Mouse (Mus musculus): Measurements from ENCODE around the gene Macrod2. TPM values are rescaled to one million over a fixed set of nuclear protein-coding genes. Genes with fewer than 3 reads are reported as not detected.

Gene Macrod2
- polyA plus RNA-seq, 1 experiment from 2014 or later, result 11.5 TPM

GRCm38 (mm10) chr2:140769473-140769872 is 374.4 kb downstream of the Macrod2 start:
- no peak overlapping the region for H3K27ac ChIP-seq
- no peak overlapping the region for H3K4me2 ChIP-seq
- WGBS (ENCODE audit: insufficient replicate concordance), result 64% methylated on average over 4 of the region's 4 CpGs
- DNase-seq (no peak), ATAC-seq (ENCODE audit: low read depth) (no peak)
- H3K4me3 ChIP-seq (replicated peaks), result no peak overlapping the region
- no peaks in the 10 kb centered on the region for H3K27me3 ChIP-seq
- H3K36me3 ChIP-seq, result no peaks in the 10 kb centered on the region
- no peak overlapping the region for H3K9ac ChIP-seq
- H3K4me1 ChIP-seq (replicated peaks), result no peaks in the 10 kb centered on the region
- H3K9me3 ChIP-seq (replicated peaks), result no peaks in the 10 kb centered on the region

GRCm38 (mm10) chr2:140772825-140773224 is 377.7 kb downstream of the Macrod2 start:
- H3K4me1 ChIP-seq (replicated peaks), result no peaks in the 10 kb centered on the region
- WGBS (ENCODE audit: insufficient replicate concordance), result 66% methylated on average over 6 of the region's 6 CpGs
- peak; percentile 72 for ATAC-seq (ENCODE audit: low read depth)
- H3K27me3 ChIP-seq, result no peaks in the 10 kb centered on the region
- no peak for DNase-seq
- no peak overlapping the region for H3K4me2 ChIP-seq
- H3K4me3 ChIP-seq (replicated peaks), result no peak overlapping the region
- no peak overlapping the region for H3K9ac ChIP-seq
- no peaks in the 10 kb centered on the region for H3K9me3 ChIP-seq (replicated peaks)
- H3K36me3 ChIP-seq, result no peaks in the 10 kb centered on the region
- no peak overlapping the region for H3K27ac ChIP-seq

- Histone ChIP-seq H3K4me1 (replicated peaks) (no peaks in the 10 kb centered on the region), H3K36me3 (no peaks in the 10 kb centered on the region), H3K4me2 (no peak overlapping the region), H3K9me3 (replicated peaks) (no peaks in the 10 kb centered on the region), H3K4me3 (replicated peaks) (no peak overlapping the region), H3K27me3 (no peaks in the 10 kb centered on the region), H3K9ac (no peak overlapping the region), H3K27ac (no peak overlapping the region)
- WGBS (ENCODE audit: insufficient replicate concordance), result 75% methylated on average over 11 of the region's 11 CpGs
- DNase-seq (no peak), ATAC-seq (ENCODE audit: low read depth) (no peak)
Observed at GRCm38 (mm10) chr2:140773456-140773855, 378.3 kb downstream of the Macrod2 start.

- DNase-seq (no peak), ATAC-seq (ENCODE audit: low read depth) (no peak)
- H3K27ac ChIP-seq, result no peak overlapping the region
- H3K9me3 ChIP-seq (replicated peaks), result no peaks in the 10 kb centered on the region
- H3K9ac ChIP-seq, result no peak overlapping the region
- WGBS (ENCODE audit: insufficient replicate concordance), result 70% methylated on average over 4 of the region's 4 CpGs
- no peaks in the 10 kb centered on the region for H3K27me3 ChIP-seq
- H3K4me1 ChIP-seq (replicated peaks), result no peaks in the 10 kb centered on the region
- H3K4me3 ChIP-seq (replicated peaks), result no peak overlapping the region
- no peak overlapping the region for H3K4me2 ChIP-seq
- H3K36me3 ChIP-seq, result no peaks in the 10 kb centered on the region
Observed at GRCm38 (mm10) chr2:140774808-140775370, 379.8 kb downstream of the Macrod2 start.

- Histone ChIP-seq H3K27ac (no peak overlapping the region), H3K4me1 (replicated peaks) (no peaks in the 10 kb centered on the region), H3K4me2 (no peak overlapping the region), H3K36me3 (no peaks in the 10 kb centered on the region), H3K4me3 (replicated peaks) (no peak overlapping the region), H3K9ac (no peak overlapping the region), H3K27me3 (no peaks in the 10 kb centered on the region), H3K9me3 (replicated peaks) (no peaks in the 10 kb centered on the region)
- DNase-seq (no peak), ATAC-seq (ENCODE audit: low read depth) (peak; percentile 51; the same call in 1 of the 2 replicates)
- 66% methylated on average over 8 of the region's 8 CpGs for WGBS (ENCODE audit: insufficient replicate concordance)
Observed at GRCm38 (mm10) chr2:140775448-140776101, 380.5 kb downstream of the Macrod2 start.

- 29% methylated on average over 13 of the region's 13 CpGs for WGBS (ENCODE audit: insufficient replicate concordance)
- no peak overlapping the region for H3K27ac ChIP-seq
- ATAC-seq (ENCODE audit: low read depth) (no peak), DNase-seq (no peak)
- no peak overlapping the region for H3K4me3 ChIP-seq (replicated peaks)
- no peaks in the 10 kb centered on the region for H3K36me3 ChIP-seq
- H3K4me1 ChIP-seq (replicated peaks), result no peaks in the 10 kb centered on the region
- H3K9ac ChIP-seq, result no peak overlapping the region
- no peaks in the 10 kb centered on the region for H3K27me3 ChIP-seq
- H3K9me3 ChIP-seq (replicated peaks), result no peaks in the 10 kb centered on the region
- 0 out of 2 replicates have a peak overlapping the region, but pooled peaks have one; percentile 8 for H3K4me2 ChIP-seq
Observed at GRCm38 (mm10) chr2:140778212-140778611, 383.1 kb downstream of the Macrod2 start.

- ATAC-seq (ENCODE audit: low read depth) (no peak), DNase-seq (no peak)
- H3K36me3 ChIP-seq, result no peaks in the 10 kb centered on the region
- no peak overlapping the region for H3K9ac ChIP-seq
- no peaks in the 10 kb centered on the region for H3K9me3 ChIP-seq (replicated peaks)
- WGBS (ENCODE audit: insufficient replicate concordance), result 67% methylated on average over 1 of the region's 1 CpGs
- H3K4me3 ChIP-seq (replicated peaks), result no peak overlapping the region
- H3K4me2 ChIP-seq, result no peak overlapping the region
- 0 out of 2 replicates have a peak, but pooled peaks cover 4% of the 10 kb centered on the region for H3K4me1 ChIP-seq (replicated peaks)
- H3K27ac ChIP-seq, result no peak overlapping the region
- H3K27me3 ChIP-seq, result no peaks in the 10 kb centered on the region
Observed at GRCm38 (mm10) chr2:140783041-140783440, 387.9 kb downstream of the Macrod2 start.

- Histone ChIP-seq H3K4me1 (replicated peaks) (0 out of 2 replicates have a peak, but pooled peaks cover 4% of the 10 kb centered on the region), H3K9me3 (replicated peaks) (no peaks in the 10 kb centered on the region), H3K4me2 (no peak overlapping the region), H3K9ac (no peak overlapping the region), H3K27me3 (no peaks in the 10 kb centered on the region), H3K27ac (no peak overlapping the region), H3K4me3 (replicated peaks) (no peak overlapping the region), H3K36me3 (no peaks in the 10 kb centered on the region)
- DNase-seq (peak; percentile 11), ATAC-seq (ENCODE audit: low read depth) (peak; percentile 67)
- 5% methylated on average over 2 of the region's 2 CpGs for WGBS (ENCODE audit: insufficient replicate concordance)
Observed at GRCm38 (mm10) chr2:140784626-140785025, 389.5 kb downstream of the Macrod2 start.

GRCm38 (mm10) chr2:140790363-140790762 is 395.3 kb downstream of the Macrod2 start:
- no peak for ATAC-seq (ENCODE audit: low read depth)
- H3K9ac ChIP-seq, result no peak overlapping the region

GRCm38 (mm10) chr2:140793886-140794608 is 398.9 kb downstream of the Macrod2 start:
- Histone ChIP-seq H3K27me3 (no peaks in the 10 kb centered on the region), H3K4me1 (replicated peaks) (no peaks in the 10 kb centered on the region), H3K36me3 (no peaks in the 10 kb centered on the region), H3K9ac (no peak overlapping the region), H3K4me2 (no peak overlapping the region), H3K27ac (no peak overlapping the region), H3K4me3 (replicated peaks) (no peak overlapping the region), H3K9me3 (replicated peaks) (no peaks in the 10 kb centered on the region)
- no peak for ATAC-seq (ENCODE audit: low read depth)
- DNase-seq, result no peak
- WGBS (ENCODE audit: insufficient replicate concordance), result 32% methylated on average over 4 of the region's 4 CpGs

More at GRCm38 (mm10) chr2:140790363-140790762, 395.3 kb downstream of the Macrod2 start:
- no peaks in the 10 kb centered on the region for H3K36me3 ChIP-seq
- no peaks in the 10 kb centered on the region for H3K27me3 ChIP-seq
- 30% methylated on average over 5 of the region's 5 CpGs for WGBS (ENCODE audit: insufficient replicate concordance)
- H3K4me1 ChIP-seq (replicated peaks), result no peaks in the 10 kb centered on the region
- H3K4me2 ChIP-seq, result no peak overlapping the region
- no peaks in the 10 kb centered on the region for H3K9me3 ChIP-seq (replicated peaks)
- DNase-seq, result no peak
- H3K4me3 ChIP-seq (replicated peaks), result no peak overlapping the region
- no peak overlapping the region for H3K27ac ChIP-seq

GRCm38 (mm10) chr2:140811693-140812092 is 416.6 kb downstream of the Macrod2 start:
- ATAC-seq (ENCODE audit: low read depth), result no peak
- Histone ChIP-seq H3K27me3 (no peaks in the 10 kb centered on the region), H3K4me1 (replicated peaks) (no peaks in the 10 kb centered on the region), H3K27ac (no peak overlapping the region), H3K9me3 (replicated peaks) (no peaks in the 10 kb centered on the region), H3K9ac (no peak overlapping the region), H3K36me3 (no peaks in the 10 kb centered on the region), H3K4me2 (no peak overlapping the region), H3K4me3 (replicated peaks) (no peak overlapping the region)
- WGBS (ENCODE audit: insufficient replicate concordance), result 65% methylated on average over 4 of the region's 4 CpGs
- no peak for DNase-seq

All from liver, embryonic 13.5 days (tissue).